Mouse (Mus musculus) left cerebral cortex, postnatal 25 days (tissue): ENCODE measurements around the gene Cab39l. TPM values are rescaled to one million over a fixed set of nuclear protein-coding genes. Genes with fewer than 3 reads are reported as not detected.

Experiments used
- DNase-seq, 2 experiments: peaks; one replicate each; pipeline ENCODE4 v3.0.0; 2022; ENCODE audit warnings: low spot score in 2 of 2, mixed read lengths in 1 of 2
- intact Hi-C: fragments of 180-260 bp; cut with DNase I; formaldehyde crosslinking; loops from one replicate; pipeline ENCODE4 v1.15.1; 2025
- total RNA-seq, 2 experiments: library from RNA; stranded (reverse); gene quantifications; 2 replicates each; pipeline ENCODE4 v1.2.3; 2021

The Cab39l gene
- total RNA-seq, 2 experiments from 2014 or later: 21.5 to 22.2 TPM

- DNase-seq: peak; percentile 65 to 69
- intact Hi-C loops: loop anchor here (5.0 to 10.0 kb wide), 2 partner anchors 100 to 317 kb away; no protein-coding TSS in a partner anchor
Observed at GRCm38 (mm10) chr14:59625158-59625805, 184.5 kb downstream of the Cab39l start, which contains the start of gene Shisa2. TSS of gene Shisa2 (plus strand) at chr14:59625308.

DNA sequence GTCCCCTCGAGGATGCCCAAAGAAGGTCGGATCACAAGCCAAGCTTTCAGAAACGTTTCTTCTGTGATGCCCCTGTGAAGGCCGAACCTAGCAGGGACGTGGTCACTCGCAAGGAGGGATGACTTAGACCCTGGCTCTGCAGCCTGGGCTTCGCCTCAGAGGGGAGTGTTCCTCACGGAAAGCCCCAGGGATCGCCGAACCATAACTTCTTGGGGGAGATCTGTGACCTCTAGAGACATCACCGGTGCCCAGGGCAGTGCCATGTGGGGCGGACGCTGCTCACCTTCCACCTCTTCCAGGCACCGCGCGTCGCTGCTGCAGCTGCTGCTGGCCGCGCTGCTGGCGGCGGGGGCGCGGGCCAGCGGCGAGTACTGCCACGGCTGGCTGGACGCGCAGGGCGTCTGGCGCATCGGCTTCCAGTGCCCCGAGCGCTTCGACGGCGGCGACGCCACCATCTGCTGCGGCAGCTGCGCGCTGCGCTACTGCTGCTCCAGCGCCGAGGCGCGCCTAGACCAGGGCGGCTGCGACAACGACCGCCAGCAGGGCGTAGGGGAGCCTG is 185.1 kb downstream of the Cab39l start:
- peak; percentile 17 to 23 for DNase-seq
- intact Hi-C loops: loop anchor here (5.0 to 10.0 kb wide), 2 partner anchors 99 to 316 kb away; no protein-coding TSS in a partner anchor

DNA sequence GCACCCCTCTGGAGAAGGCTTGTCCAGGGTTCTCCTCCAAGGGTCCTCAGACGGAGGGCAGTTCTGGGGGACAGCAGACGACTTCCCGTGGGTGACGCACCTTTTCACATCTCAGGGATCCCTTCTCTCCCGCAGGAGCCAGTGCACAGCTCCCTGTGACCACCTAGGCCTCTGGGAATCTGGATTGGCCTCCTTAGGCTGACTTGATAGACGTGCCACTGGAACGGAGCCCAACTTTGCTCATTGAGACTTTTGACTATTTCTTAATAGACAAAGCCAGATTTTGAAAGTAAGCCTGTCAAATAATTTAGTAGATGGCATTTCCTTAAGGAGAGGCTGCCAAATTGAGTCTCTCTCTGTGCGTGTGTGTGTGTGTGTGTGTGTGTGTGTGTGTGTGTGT is 185.9 kb downstream of the Cab39l start:
- intact Hi-C loops: loop anchor here (5.0 to 10.0 kb wide), 2 partner anchors 98 to 316 kb away; no protein-coding TSS in a partner anchor
- no peak for DNase-seq

- intact Hi-C loops: loop anchor here (5.0 to 10.0 kb wide), 2 partner anchors 98 to 315 kb away; no protein-coding TSS in a partner anchor
Observed at GRCm38 (mm10) chr14:59627142-59627680, 186.4 kb downstream of the Cab39l start.

GRCm38 (mm10) chr14:59627823-59628222 is 187.1 kb downstream of the Cab39l start:
- intact Hi-C loops: loop anchor here (5.0 to 10.0 kb wide), 2 partner anchors 97 to 314 kb away; no protein-coding TSS in a partner anchor
- peak in 1 of 2 experiments; percentile 46 for DNase-seq

More at GRCm38 (mm10) chr14:59627142-59627680, 186.4 kb downstream of the Cab39l start:
- no peak for DNase-seq

DNA sequence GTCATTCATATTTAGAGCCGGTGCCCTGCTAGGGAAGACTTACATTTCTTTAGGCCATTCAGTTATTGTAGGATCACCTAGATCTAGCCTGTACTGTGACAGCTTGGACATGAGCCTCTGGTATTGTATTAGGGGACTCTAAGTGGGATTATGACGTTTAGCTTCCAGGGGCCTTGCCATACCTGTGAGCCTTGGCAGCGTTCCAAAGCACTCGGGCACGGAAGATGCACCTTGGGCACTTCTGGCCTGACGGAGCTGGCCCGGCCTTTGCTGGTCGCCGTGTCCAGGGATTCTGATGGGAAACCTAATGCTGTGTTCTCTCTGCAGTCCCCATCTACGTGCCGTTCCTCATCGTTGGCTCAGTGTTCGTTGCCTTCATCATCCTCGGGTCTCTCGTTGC is 188.5 kb downstream of the Cab39l start:
- no peak for DNase-seq
- intact Hi-C loops: loop anchor here (5.0 to 10.0 kb wide), 2 partner anchors 95 to 313 kb away; no protein-coding TSS in a partner anchor

DNA sequence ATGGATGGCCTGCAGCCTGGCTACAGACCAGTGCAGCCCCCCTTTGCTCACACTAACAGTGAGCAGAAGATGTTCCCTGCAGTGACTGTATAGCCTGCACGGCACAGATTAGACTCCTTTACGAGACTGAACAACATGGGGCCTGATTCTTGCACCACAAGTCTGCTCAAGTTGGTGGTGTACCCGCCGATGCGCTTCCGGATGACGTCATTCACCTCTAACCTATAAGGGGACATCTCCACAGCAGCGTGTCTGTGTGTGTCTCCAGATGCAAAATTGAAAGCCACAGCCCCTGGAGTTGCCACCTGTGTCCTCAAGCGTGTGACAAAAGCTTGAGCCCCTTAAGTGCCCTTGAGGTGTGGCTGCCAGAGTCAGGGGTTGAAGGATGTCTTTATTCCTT is 189.3 kb downstream of the Cab39l start:
- intact Hi-C loops: no loop called here
- no peak for DNase-seq

GRCm38 (mm10) chr14:59632067-59632466 is 191.3 kb downstream of the Cab39l start:
- no peak for DNase-seq
- intact Hi-C loops: no loop called here

DNA sequence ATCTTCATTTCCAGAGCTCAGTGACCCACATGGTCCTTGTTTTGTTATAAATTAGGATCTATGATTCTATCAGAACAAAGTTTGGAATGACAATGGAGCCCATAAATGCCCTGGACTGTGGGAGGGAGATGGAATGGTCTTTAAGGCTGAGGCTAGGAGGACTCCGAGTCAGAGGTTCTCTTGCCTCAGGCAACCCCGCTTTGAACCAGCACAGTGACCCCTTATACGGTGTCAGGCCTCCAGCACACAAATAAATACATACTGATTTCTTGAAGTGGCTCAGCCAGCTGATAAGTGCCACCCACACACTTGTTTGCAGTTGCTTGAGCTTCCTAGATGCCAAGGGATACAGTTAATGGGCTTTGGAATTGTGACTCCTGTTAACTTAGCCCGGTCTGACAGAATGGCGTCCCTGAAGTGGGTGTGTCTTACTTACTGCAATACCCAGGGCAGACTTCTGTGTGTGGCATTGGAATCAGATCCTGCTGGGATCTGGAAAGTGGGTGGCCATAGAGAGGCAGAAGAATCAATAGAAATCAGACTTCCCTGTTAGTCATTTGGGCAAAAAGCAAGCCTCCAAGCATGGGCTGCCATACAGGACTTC is 192.6 kb downstream of the Cab39l start:
- no peak for DNase-seq
- intact Hi-C loops: no loop called here

- intact Hi-C loops: no loop called here
- DNase-seq: no peak
Observed at GRCm38 (mm10) chr14:59633988-59634387, 193.2 kb downstream of the Cab39l start.

Other genes with a start within 250 kb of the Cab39l start
- 10 to 100 TPM; 26.2 to 27.0 TPM for gene Rcbtb1, start 239.8 kb upstream of the Cab39l start, total RNA-seq
- gene Gm6904, start 180.8 kb upstream of the Cab39l start, total RNA-seq: not detected
- not detected for gene Phf11a, start 143.4 kb upstream of the Cab39l start, total RNA-seq
- not detected for gene Phf11b, start 99.6 kb upstream of the Cab39l start, total RNA-seq
- gene Phf11d, start 75.5 kb upstream of the Cab39l start, total RNA-seq: 1 to 10 TPM in 1 of 2 experiments, under 1 TPM in 1; 0.62 to 1.1 TPM
- under 1 TPM; 0.23 to 0.44 TPM for gene Phf11c, start 45.6 kb upstream of the Cab39l start, total RNA-seq
- gene Setdb2, start 88 bp upstream of the Cab39l start, total RNA-seq: 1 to 10 TPM; 5.0 to 6.9 TPM
- 10 to 100 TPM; 63.2 to 66.1 TPM for gene Cdadc1, start 157.0 kb downstream of the Cab39l start, total RNA-seq
- gene Shisa2, start 184.3 kb downstream of the Cab39l start, total RNA-seq: 1 to 10 TPM; 2.3 to 2.4 TPM